In genomic region chr11:99231049-99231816, GRCm38 (mm10) we compare ENCODE assay signal across 8 mouse cellular contexts. TPM values are rescaled to one million over a fixed set of nuclear protein-coding genes. Genes with fewer than 3 reads are reported as not detected.
DNase-seq lines count a peak whose midpoint lies in the region; ATAC-seq and TF ChIP-seq lines count a peak whose summit lies in the region.

No protein-coding gene starts in this region.

- DNase-seq in cerebellum, adult 2 months: no peak
- DNase-seq in cerebellum, postnatal 36 days: no peak
- peak; percentile 27 for DNase-seq in urinary bladder, postnatal 25 days (ENCODE audit: low spot score)
- no peak for DNase-seq in urinary bladder, postnatal 4 days (ENCODE audit: low spot score in 2 of 2)
- no peak for DNase-seq in liver, embryonic 13.5 days
- no peak for DNase-seq in gastrocnemius, postnatal 25 days
- DNase-seq in adrenal gland, postnatal 10 days: no peak

- TF ChIP-seq CTCF in cerebellum, adult 2 months (IDR thresholded peaks at IDR 0.05; ENCODE audit: borderline replicate concordance, insufficient read depth, low read depth, low read length): no peak

- H3K4me1 ChIP-seq in cerebellum, adult 2 months (ENCODE audit: control insufficient read depth, insufficient read depth, low read length): no peaks in the 10 kb centered on the region
- H3K4me1 ChIP-seq in liver, embryonic 13.5 days (replicated peaks): peaks cover 38% of the 10 kb centered on the region

- TF ChIP-seq POLR2A in cerebellum, adult 2 months (IDR thresholded peaks at IDR 0.05; ENCODE audit: borderline replicate concordance, insufficient read depth, low read length): no peak

- WGBS in cerebellum, adult 2 months: 19% methylated on average over 15 of the region's 15 CpGs
- WGBS in liver, embryonic 13.5 days (ENCODE audit: insufficient replicate concordance): 29% methylated on average over 15 of the region's 15 CpGs

- peak overlapping the region; percentile 98 for H3K9ac ChIP-seq in liver, embryonic 13.5 days

- H3K36me3 ChIP-seq in liver, embryonic 13.5 days: peaks cover 16% of the 10 kb centered on the region

- no peak for ATAC-seq in liver, embryonic 13.5 days (ENCODE audit: low read depth)
- ATAC-seq in monocyte, adult 5-6 weeks (replicated peaks; ENCODE audit: insufficient number of reproducible peaks, low FRiP score, low TSS enrichment, poor library complexity, severe bottlenecking): no peak

- peak overlapping the region; percentile 92 for H3K27ac ChIP-seq in cerebellum, adult 2 months (ENCODE audit: insufficient read depth, low read length)
- peak overlapping the region; percentile 85 for H3K27ac ChIP-seq in liver, embryonic 13.5 days

- peak overlapping the region; percentile 80 for H3K4me2 ChIP-seq in liver, embryonic 13.5 days

- H3K4me3 ChIP-seq in cerebellum, adult 2 months (replicated peaks; ENCODE audit: insufficient read depth, low read depth, low read length): peak overlapping the region; percentile 79
- H3K4me3 ChIP-seq in liver, embryonic 13.5 days (replicated peaks): peak overlapping the region; percentile 93

- no peaks in the 10 kb centered on the region for H3K27me3 ChIP-seq in cerebellum, adult 2 months (ENCODE audit: control insufficient read depth, insufficient read depth, low read length)
- no peaks in the 10 kb centered on the region for H3K27me3 ChIP-seq in liver, embryonic 13.5 days

- no peaks in the 10 kb centered on the region for H3K9me3 ChIP-seq in liver, embryonic 13.5 days (replicated peaks)

RNA-seq across cellular contexts. Expression of gene Smarce1, which starts 0.4 kb away (rescaled TPM):
- polyA plus RNA-seq in cerebellum, adult 2 months (2012; rRNA removed): 63.3 and 67.1 TPM in 2 replicates
- polyA plus RNA-seq in liver, embryonic 13.5 days (2015; fragmentation: Nextera tagmentation; extraction: Ambion mirVana): 96.0 and 123 TPM in 2 replicates
- 270 to 349 TPM (median 329 TPM) in 3 replicates for total RNA-seq in monocyte, adult 5-6 weeks (2017)
- total RNA-seq in gastrocnemius, postnatal 25 days (2021): 10 to 100 TPM; 30.4 to 31.3 TPM
- total RNA-seq in adrenal gland, postnatal 10 days (2021): 10 to 100 TPM; 53.6 to 64.9 TPM

RNA-seq across cellular contexts. Expression of gene Krt222, which starts 12.7 kb away (rescaled TPM):
- polyA plus RNA-seq in cerebellum, adult 2 months (2012; rRNA removed): 37.8 and 39.9 TPM in 2 replicates
- polyA plus RNA-seq in liver, embryonic 13.5 days (2015; fragmentation: Nextera tagmentation; extraction: Ambion mirVana): 0.05 and 0.29 TPM in 2 replicates
- total RNA-seq in monocyte, adult 5-6 weeks (2017): 0.64 to 3.8 TPM (median 1.7 TPM) in 3 replicates
- total RNA-seq in gastrocnemius, postnatal 25 days (2021): 1 to 10 TPM; 4.9 to 6.4 TPM
- 1 to 10 TPM; 1.8 to 3.3 TPM for total RNA-seq in adrenal gland, postnatal 10 days (2021)

RNA-seq across cellular contexts. Expression of gene Krt24, which starts 53.8 kb away (rescaled TPM):
- 0.44 and 0.65 TPM in 2 replicates for polyA plus RNA-seq in cerebellum, adult 2 months (2012; rRNA removed)
- not detected in 2 replicates for polyA plus RNA-seq in liver, embryonic 13.5 days (2015; fragmentation: Nextera tagmentation; extraction: Ambion mirVana)
- total RNA-seq in monocyte, adult 5-6 weeks (2017): not detected in 3 replicates
- total RNA-seq in gastrocnemius, postnatal 25 days (2021): not detected
- total RNA-seq in adrenal gland, postnatal 10 days (2021): not detected
